Mouse (Mus musculus) spleen, embryonic (tissue): ENCODE data around the gene Zfp958.
"Not testable (repeated sequence)": the region's sequence is repeated elsewhere in the genome, so short reads cannot be mapped to it uniquely, and the experiment has no call there.

Experiments
- CTCF ChIA-PET: fragments of 350-600 bp; sonication (Branson Sonifier 250); formaldehyde crosslinking; loops from one replicate; lab custom pipeline; 2022; lab: Charles Lee

Gene Zfp958

GRCm38 (mm10) chr8:4612932-4613853, at the start of gene Zfp958:
Gene Zfp958, plus strand, starts transcription at chr8:4613167.
- CTCF ChIA-PET = no interaction called here

GRCm38 (mm10) chr8:4581986-4582385, 31.0 kb upstream of the Zfp958 start:
- CTCF ChIA-PET = interaction anchor here (0.6 kb wide), 1 partner anchor 14 kb away, joined by 5 read pairs; no protein-coding TSS in a partner anchor

- CTCF ChIA-PET = no interaction called here
These were observed 30.2 kb upstream of the Zfp958 start for GRCm38 (mm10) chr8:4582754-4583178.

- CTCF ChIA-PET = no interaction called here
These were observed 28.3 kb upstream of the Zfp958 start for GRCm38 (mm10) chr8:4584660-4585059.

GRCm38 (mm10) chr8:4586356-4586755, 26.6 kb upstream of the Zfp958 start:
- CTCF ChIA-PET = no interaction called here

GRCm38 (mm10) chr8:4588165-4589000, 24.6 kb upstream of the Zfp958 start:
- CTCF ChIA-PET = no interaction called here

GRCm38 (mm10) chr8:4608896-4609295, 4.1 kb upstream of the Zfp958 start:
- CTCF ChIA-PET = no interaction called here

- CTCF ChIA-PET = not testable (repeated sequence)
These were observed 1.3 kb upstream of the Zfp958 start for GRCm38 (mm10) chr8:4611626-4612175.

GRCm38 (mm10) chr8:4627349-4627748, 14.4 kb downstream of the Zfp958 start:
- CTCF ChIA-PET = no interaction called here

- CTCF ChIA-PET = no interaction called here
These were observed 24.1 kb downstream of the Zfp958 start for GRCm38 (mm10) chr8:4637071-4637470.

- CTCF ChIA-PET = not testable (repeated sequence)
These were observed 30.0 kb downstream of the Zfp958 start for GRCm38 (mm10) chr8:4642974-4643373.

GRCm38 (mm10) chr8:4656536-4656935, 43.6 kb downstream of the Zfp958 start:
- CTCF ChIA-PET = no interaction called here

- CTCF ChIA-PET = no interaction called here
These were observed 62.4 kb downstream of the Zfp958 start for GRCm38 (mm10) chr8:4675191-4676003.

- CTCF ChIA-PET = no interaction called here
These were observed 63.6 kb downstream of the Zfp958 start for GRCm38 (mm10) chr8:4676586-4676985.

- CTCF ChIA-PET = no interaction called here
These were observed 64.6 kb downstream of the Zfp958 start for GRCm38 (mm10) chr8:4677265-4678217.

- CTCF ChIA-PET = no interaction called here
These were observed 65.4 kb downstream of the Zfp958 start for GRCm38 (mm10) chr8:4678218-4678907.

GRCm38 (mm10) chr8:4678908-4679545, 66.1 kb downstream of the Zfp958 start:
- CTCF ChIA-PET = no interaction called here

- CTCF ChIA-PET = no interaction called here
These were observed 66.8 kb downstream of the Zfp958 start for GRCm38 (mm10) chr8:4679796-4680195.
